ENCODE assay signal across 10 mouse cellular contexts in the genomic region with DNA sequence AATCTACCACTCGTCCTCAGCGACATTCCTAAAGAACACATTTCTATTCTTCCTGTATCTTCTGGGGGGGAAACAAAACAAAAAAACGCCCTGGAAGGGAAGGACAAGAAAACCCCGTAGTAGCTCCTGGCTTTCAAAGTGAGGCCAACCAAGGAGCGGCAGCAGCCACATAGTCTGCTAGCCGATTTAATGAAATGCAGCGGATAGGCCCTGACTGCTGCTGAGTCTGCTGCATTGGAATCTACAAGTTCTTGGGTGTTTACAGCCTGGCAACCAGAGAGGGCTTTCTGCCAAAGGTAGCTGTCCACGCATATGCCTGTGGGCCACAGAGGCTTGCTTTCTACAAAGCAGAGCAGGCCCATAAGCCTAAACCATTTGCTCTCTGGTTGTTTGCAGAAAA.
A peak's percentile ranks its signal among the peaks of the same experiment; 100 is the strongest.
DNase-seq lines count a peak whose midpoint lies in the region; ATAC-seq and TF ChIP-seq lines count a peak whose summit lies in the region.
"Had no signal": no experiment of that assay in that cellular context is flagged by ENCODE, and none has a peak within 500 bp of the region (broad histone marks: within the 10 kb centered on the region; RNA-seq: fewer than 3 reads in every experiment).

No protein-coding gene starts in this region.

- no peak overlapping the region for H3K4me3 ChIP-seq in forebrain, embryonic 16.5 days (replicated peaks; ENCODE audit: low read length)
- H3K4me3 ChIP-seq in midbrain, embryonic 13.5 days (replicated peaks): no peak overlapping the region

- no peak overlapping the region for H3K9ac ChIP-seq in forebrain, embryonic 16.5 days (replicated peaks; ENCODE audit: low read depth, low read length)
- H3K9ac ChIP-seq in midbrain, embryonic 13.5 days (replicated peaks): no peak overlapping the region
- H3K9ac ChIP-seq: liver, postnatal 0 days had no signal

- TF ChIP-seq CTCF in brain, embryonic 14.5 days (IDR thresholded peaks at IDR 0.05; ENCODE audit: borderline replicate concordance, extremely low read depth, insufficient read depth, insufficient read length): no peak

- no peak overlapping the region for H3K27ac ChIP-seq in forebrain, embryonic 16.5 days (ENCODE audit: low read length)
- H3K27ac ChIP-seq in midbrain, embryonic 13.5 days: peak overlapping the region; percentile 54

- peak; percentile 60; the same call in 1 of the 2 replicates for ATAC-seq in forebrain, embryonic 16.5 days
- ATAC-seq in midbrain, embryonic 13.5 days: peak; percentile 57; the same call in 1 of the 2 replicates
- ATAC-seq: liver, postnatal 0 days had no signal

- H3K4me1 ChIP-seq in forebrain, embryonic 16.5 days (replicated peaks; ENCODE audit: control insufficient read depth, insufficient read depth, low read length): peaks cover 35% of the 10 kb centered on the region
- peaks cover 47% of the 10 kb centered on the region for H3K4me1 ChIP-seq in midbrain, embryonic 13.5 days (replicated peaks)

- no peak for TF ChIP-seq POLR2A in brain, embryonic 14.5 days (IDR thresholded peaks at IDR 0.05; ENCODE audit: borderline replicate concordance, extremely low read depth, insufficient read depth, insufficient read length, poor library complexity, severe bottlenecking)

- H3K4me2 ChIP-seq in forebrain, embryonic 16.5 days (ENCODE audit: low read length): no peak overlapping the region
- peak overlapping the region; percentile 9; the same call in 1 of the 2 replicates for H3K4me2 ChIP-seq in midbrain, embryonic 13.5 days (replicated peaks)

- 3% methylated on average over 8 of the region's 8 CpGs for WGBS in forebrain, embryonic 16.5 days
- 9% methylated on average over 8 of the region's 8 CpGs for WGBS in midbrain, embryonic 13.5 days

- H3K27me3 ChIP-seq in forebrain, embryonic 16.5 days (replicated peaks; ENCODE audit: control insufficient read depth, insufficient read depth, low read length): no peaks in the 10 kb centered on the region
- peaks cover 6% of the 10 kb centered on the region; the same call in 1 of the 2 replicates for H3K27me3 ChIP-seq in midbrain, embryonic 13.5 days

- DNase-seq in Muller cell, postnatal 12 days (ENCODE audit: inconsistent ontology term): peak; percentile 48
- peak; percentile 89 for DNase-seq in brain, embryonic 14.5 days (ENCODE audit: low read depth)
- no peak for DNase-seq in spleen, postnatal 14 days (ENCODE audit: low spot score in 2 of 2)
- no peak for DNase-seq in liver
- no peak for DNase-seq in heart, adult 8-10 months (ENCODE audit: low spot score)
- DNase-seq in cerebellum, adult 11-12 months: no peak
- DNase-seq: heart, postnatal 14 days; liver, postnatal 0 days had no signal

- H3K9me3 ChIP-seq in forebrain, embryonic 16.5 days (ENCODE audit: control insufficient read depth, low read length): no peaks in the 10 kb centered on the region
- H3K9me3 ChIP-seq in midbrain, embryonic 13.5 days: no peaks in the 10 kb centered on the region

- no peaks in the 10 kb centered on the region for H3K36me3 ChIP-seq in forebrain, embryonic 16.5 days (ENCODE audit: control insufficient read depth, insufficient read depth)
- no peaks in the 10 kb centered on the region for H3K36me3 ChIP-seq in midbrain, embryonic 13.5 days

Comparison
In these comparisons a context has a peak if more than half of its experiments do, and no peak if none do; other contexts are left out.
1. DNase-seq: peak in Muller cell, postnatal 12 days (single experiment) and brain, embryonic 14.5 days (single experiment); none in spleen, postnatal 14 days (0 of 2), liver (single experiment), heart, adult 8-10 months (single experiment) and cerebellum, adult 11-12 months (single experiment).